In genomic region chr16:34867217-34867616, GRCm38 (mm10) we compare ENCODE assay signal across 10 mouse cellular contexts.
A peak's percentile ranks its signal among the peaks of the same experiment; 100 is the strongest.
DNase-seq lines count a peak whose midpoint lies in the region; TF ChIP-seq lines count a peak whose summit lies in the region.
"Had no signal": no experiment of that assay in that cellular context is flagged by ENCODE, and none has a peak within 500 bp of the region (broad histone marks: within the 10 kb centered on the region; RNA-seq: fewer than 3 reads in every experiment).

No protein-coding gene starts in this region.

- TF ChIP-seq CTCF in layer of hippocampus, adult 2 months (conservative IDR thresholded peaks at IDR 0.05): peak; percentile 61

- peak; percentile 24 for DNase-seq in adrenal gland, postnatal 14 days
- DNase-seq in adrenal gland, postnatal 10 days: no peak
- DNase-seq in layer of hippocampus, adult 2 months (ENCODE audit: low spot score in 2 of 2): no peak
- DNase-seq in layer of hippocampus, postnatal 36 days: no peak
- peak; percentile 19 to 20 for DNase-seq in B cell, adult 2 months
- peak; percentile 44 for DNase-seq in lung, postnatal 14 days
- no peak for DNase-seq in left cerebral cortex, adult 8-10 months (ENCODE audit: low spot score in 2 of 2)
- no peak for DNase-seq in ovary, postnatal 10 days (ENCODE audit: low spot score)
- DNase-seq: adrenal gland, adult 8-10 months; right cerebral cortex, postnatal 25 days had no signal

- H3K27ac ChIP-seq in layer of hippocampus, adult 2 months: no peak overlapping the region

- no peak overlapping the region for H3K4me3 ChIP-seq in layer of hippocampus, adult 2 months

Comparison
In these comparisons a context has a peak if more than half of its experiments do, and no peak if none do; other contexts are left out.
1. DNase-seq: peak in adrenal gland, postnatal 14 days (single experiment), B cell, adult 2 months (2 of 2) and lung, postnatal 14 days (single experiment); none in adrenal gland, postnatal 10 days (single experiment), layer of hippocampus, adult 2 months (0 of 2), layer of hippocampus, postnatal 36 days (0 of 2), left cerebral cortex, adult 8-10 months (0 of 2) and ovary, postnatal 10 days (single experiment).